Mouse (Mus musculus): ENCODE measurements at regions not wholly inside any gene's neighbourhood (a gene's known extent, or its start where the extent isn't known, plus 50 kb on each side); places are given as distances from the start of the nearest gene placed in this dataset.
A peak's percentile ranks its signal among the peaks of the same experiment; 100 is the strongest.

GRCm38 (mm10) chr1:110400051-110400450 lies 417.8 kb downstream of the Cdh7 start:
- no peak for DNase-seq (ENCODE audit: low spot score)

- DNase-seq (ENCODE audit: low spot score): peak; percentile 72
These were observed 465.6 kb downstream of the Cdh7 start for GRCm38 (mm10) chr1:110447742-110448312.

GRCm38 (mm10) chr1:110483476-110483875 lies 493.9 kb downstream of the Cdh19 start:
- DNase-seq (ENCODE audit: low spot score): no peak

- no peak for DNase-seq (ENCODE audit: low spot score)
These were observed 488.0 kb downstream of the Cdh19 start for GRCm38 (mm10) chr1:110489372-110489771.
